Mouse (Mus musculus) G1E (cell line): Measurements from ENCODE around the gene 2510002D24Rik.

ENCODE experiments used
- CTCF ChIP-seq: IDR thresholded peaks from 2 replicates; pipeline ENCODE4 v1.5.1; 2012; ENCODE audit warnings: low read depth, low read length, inconsistent platforms, mixed read lengths
- GATA1 ChIP-seq: IDR thresholded peaks from 2 replicates; pipeline ENCODE4 v1.6.1; 2012; ENCODE audit warnings: borderline replicate concordance, low read length, inconsistent platforms, mixed read lengths

GRCm38 (mm10) chr16:18829102-18829501, 7.3 kb upstream of the 2510002D24Rik start:
- TF ChIP-seq CTCF (no peak), GATA1 (no peak)
